Mouse (Mus musculus) CH12.LX (cell line): Measurements from ENCODE around the gene Tspan12. TPM values are rescaled to one million over a fixed set of nuclear protein-coding genes. Genes with fewer than 3 reads are reported as not detected.

ENCODE experiments used
- DNase-seq: peaks from one replicate; pipeline ENCODE4 v3.0.0-alpha.2; 2013; ENCODE audit errors: extremely low read depth
- H3K27ac ChIP-seq: 2 replicates; pipeline ENCODE4 v1.5.1; 2012; ENCODE audit warnings: low read depth, mild to moderate bottlenecking, control low read depth, moderate library complexity; ENCODE audit not compliant: insufficient read depth
- H3K27me3 ChIP-seq: replicated peaks from 2 replicates; pipeline ENCODE3; 2012; ENCODE audit warnings: inconsistent platforms
- H3K36me3 ChIP-seq, 2 experiments: replicated peaks in 1 of 2; 2 replicates each; pipeline versions ENCODE3 to v1.6.1; 2012; ENCODE audit warnings: inconsistent platforms in 1 of 2, low read length in 1 of 2, mild to moderate bottlenecking in 1 of 2, mixed read lengths in 1 of 2, moderate library complexity in 1 of 2; ENCODE audit not compliant: control insufficient read depth in 1 of 2, insufficient read depth in 1 of 2
- H3K4me1 ChIP-seq, 2 experiments: 2 replicates each; pipeline ENCODE4 v1.6.1; 2012; ENCODE audit warnings: inconsistent platforms in 1 of 2, moderate library complexity in 1 of 2; ENCODE audit not compliant: insufficient read depth in 2 of 2, control insufficient read depth in 1 of 2
- H3K4me2 ChIP-seq: 2 replicates; pipeline ENCODE4 v1.6.1; 2012; ENCODE audit warnings: low read depth, mild to moderate bottlenecking, control low read depth; ENCODE audit not compliant: poor library complexity, insufficient read depth, severe bottlenecking
- H3K4me3 ChIP-seq, 3 experiments: fragments of 150-350 bp in 1 of 3; sonication (generic) in 1 of 3; replicated peaks in 1 of 3; 2 replicates each; pipeline versions ENCODE3 to v1.5.1; 2011 to 2012; ENCODE audit warnings: low read depth in 2 of 3, low read length in 2 of 3, mild to moderate bottlenecking in 2 of 3, moderate library complexity in 2 of 3, control low read depth in 1 of 3, improper control_type of control experiment in 1 of 3, inconsistent platforms in 1 of 3, mixed read lengths in 1 of 3; ENCODE audit not compliant: poor library complexity in 1 of 3
- H3K79me2 ChIP-seq: replicated peaks from 2 replicates; pipeline ENCODE4 v1.6.1; 2012; ENCODE audit warnings: mild to moderate bottlenecking, moderate library complexity; ENCODE audit not compliant: control insufficient read depth, poor library complexity, insufficient read depth, severe bottlenecking; ENCODE audit errors: extremely low read depth
- H3K9ac ChIP-seq: 2 replicates; pipeline ENCODE4 v1.6.1; 2012; ENCODE audit warnings: low read depth, mild to moderate bottlenecking, control low read depth, moderate library complexity; ENCODE audit not compliant: insufficient read depth
- H3K9me3 ChIP-seq: replicated peaks from 2 replicates; pipeline ENCODE3; 2012; ENCODE audit warnings: low read length, inconsistent platforms, mixed read lengths
- CHD1 ChIP-seq: IDR thresholded peaks from 2 replicates; pipeline ENCODE4 v1.6.1; 2012; ENCODE audit warnings: low read depth, low read length, improper control_type of control experiment, inconsistent platforms
- CTCF ChIP-seq, 2 experiments: IDR thresholded peaks in 1 of 2; conservative IDR thresholded peaks in 1 of 2; 2 replicates each; pipeline ENCODE4 v1.5.1; 2011 to 2012; ENCODE audit warnings: low read depth in 2 of 2, low read length in 2 of 2, improper control_type of control experiment in 1 of 2, inconsistent platforms in 1 of 2, mild to moderate bottlenecking in 1 of 2, moderate library complexity in 1 of 2
- EP300 ChIP-seq: IDR thresholded peaks from 2 replicates; pipeline ENCODE4 v1.6.1; 2011; ENCODE audit warnings: low read length, improper control_type of control experiment
- ETS1 ChIP-seq: conservative IDR thresholded peaks from 2 replicates; pipeline ENCODE4 v1.6.1; 2012; ENCODE audit warnings: low read depth, mild to moderate bottlenecking, inconsistent platforms, low read length, improper control_type of control experiment, moderate library complexity
- IRF4 ChIP-seq: IDR thresholded peaks from 2 replicates; pipeline ENCODE4 v1.6.1; 2014; ENCODE audit warnings: low read depth, mild to moderate bottlenecking, inconsistent platforms, low read length, improper control_type of control experiment
- JUN ChIP-seq: IDR thresholded peaks from 2 replicates; pipeline ENCODE4 v1.6.1; 2011; ENCODE audit warnings: low read depth, mild to moderate bottlenecking, low read length, improper control_type of control experiment, moderate library complexity; ENCODE audit not compliant: insufficient read depth
- MXI1 ChIP-seq: IDR thresholded peaks from 2 replicates; pipeline ENCODE4 v1.6.1; 2011; ENCODE audit warnings: mild to moderate bottlenecking, low read depth, low read length, improper control_type of control experiment
- MYC ChIP-seq: IDR thresholded peaks from 2 replicates; pipeline ENCODE4 v1.6.1; 2011; ENCODE audit warnings: low read depth, mild to moderate bottlenecking, improper control_type of control experiment, low read length
- PAX5 ChIP-seq: IDR thresholded peaks from 2 replicates; pipeline ENCODE4 v1.6.1; 2012; ENCODE audit warnings: low read length, inconsistent platforms, mixed read lengths
- POLR2A ChIP-seq: IDR thresholded peaks from 2 replicates; pipeline ENCODE4 v1.6.1; 2011; ENCODE audit warnings: low read depth, mild to moderate bottlenecking, improper control_type of control experiment, low read length
- POLR2AphosphoS2 ChIP-seq: IDR thresholded peaks from 2 replicates; pipeline ENCODE4 v1.6.1; 2011; ENCODE audit warnings: low read depth, low read length, improper control_type of control experiment
- SIN3A ChIP-seq: IDR thresholded peaks from 2 replicates; pipeline ENCODE4 v1.6.1; 2012; ENCODE audit warnings: low read length, improper control_type of control experiment, inconsistent platforms
- TCF12 ChIP-seq: IDR thresholded peaks from 2 replicates; pipeline ENCODE4 v1.6.1; 2014; ENCODE audit warnings: low read depth, mild to moderate bottlenecking, inconsistent platforms, low read length, improper control_type of control experiment
- UBTF ChIP-seq: IDR thresholded peaks from 2 replicates; pipeline ENCODE4 v1.6.1; 2012; ENCODE audit warnings: low read depth, mild to moderate bottlenecking, inconsistent platforms, low read length, improper control_type of control experiment, moderate library complexity
- USF2 ChIP-seq: conservative IDR thresholded peaks from 2 replicates; pipeline ENCODE4 v1.6.1; 2011; ENCODE audit warnings: low read depth, low read length, improper control_type of control experiment
- ZC3H11A ChIP-seq: IDR thresholded peaks from 2 replicates; pipeline ENCODE4 v1.6.1; 2012; ENCODE audit warnings: low read depth, mild to moderate bottlenecking, inconsistent platforms, low read length, improper control_type of control experiment
- ZKSCAN1 ChIP-seq: IDR thresholded peaks from 2 replicates; pipeline ENCODE4 v1.6.1; 2012; ENCODE audit warnings: low read depth, inconsistent platforms, low read length, improper control_type of control experiment, borderline replicate concordance
- ZMIZ1 ChIP-seq: IDR thresholded peaks from 2 replicates; pipeline ENCODE4 v1.6.1; 2012; ENCODE audit warnings: low read depth, mild to moderate bottlenecking, inconsistent platforms, low read length, improper control_type of control experiment
- dilution Hi-C: fragments of 300-500 bp; cut with MboI; formaldehyde crosslinking; loops from 2 replicates; pipeline ENCODE4 v1.14.3; 2020; ENCODE audit warnings: low sequenced_read_pairs; ENCODE audit not compliant: extremely low pct_unique_long_range_greater_than_20kb, extremely low pct_ligation_motif_present
- in situ Hi-C: fragments of 300-500 bp; cut with MboI; formaldehyde crosslinking; loops from 3 replicates; pipeline ENCODE4 v1.14.3; 2019; ENCODE audit warnings: low sequenced_read_pairs, low pct_ligation_motif_present, low pct_unique_long_range_greater_than_20kb, mixed read lengths
- polyA plus RNA-seq: library from polyadenylated mRNA; unstranded; fragments of >175 nt; gene quantifications from 2 replicates; pipeline ENCODE4 v1.2.1, GENCODE M21; 2012; ENCODE audit warnings: low read depth; ENCODE audit not compliant: insufficient read length
- total RNA-seq, 2 experiments: library from RNA; depleted of rRNA; stranded (reverse); fragments of 300-350 nt in 1 of 2; fragments of >200 nt in 1 of 2; gene quantifications; 2 replicates each; pipeline ENCODE4 v1.2.3; 2012 to 2014

Tspan12 gene
- total and polyA plus RNA-seq, 3 experiments = not detected

DNA sequence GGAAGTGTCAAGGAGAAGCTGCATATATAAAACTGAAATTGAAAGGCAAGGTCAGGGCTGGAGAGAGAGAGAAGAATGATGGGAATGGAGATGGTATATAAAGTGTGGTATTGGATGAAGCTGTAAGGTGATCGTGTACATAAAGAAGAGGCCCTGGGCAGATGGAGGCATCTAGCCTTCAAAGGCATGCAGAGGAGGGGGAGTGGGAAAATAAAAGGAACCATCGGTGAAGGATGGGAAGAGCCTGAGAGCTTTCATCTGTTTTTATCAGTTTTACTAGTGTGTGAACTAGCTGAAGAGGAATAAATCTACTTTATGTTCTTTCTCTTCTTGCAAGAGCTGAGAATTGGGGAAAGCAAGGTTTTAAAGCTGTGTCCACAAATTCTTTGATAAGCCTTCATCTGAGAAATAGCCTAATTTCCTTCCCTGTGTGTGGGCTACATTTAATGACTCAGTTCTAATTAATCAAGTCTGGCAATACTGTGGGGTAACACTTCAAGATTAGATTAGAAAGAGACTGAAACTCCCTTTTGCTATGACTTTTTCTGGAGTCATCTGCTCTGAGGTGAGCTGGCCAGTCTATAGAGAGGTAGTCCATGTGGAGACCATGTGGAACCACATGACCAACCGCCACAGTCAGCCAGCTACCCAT is 107.6 kb downstream of the Tspan12 start:
- Histone ChIP-seq H3K4me2 (no peak overlapping the region), H3K79me2 (no peaks in the 10 kb centered on the region), H3K9me3 (no peaks in the 10 kb centered on the region), H3K27me3 (no peaks in the 10 kb centered on the region), H3K9ac (no peak overlapping the region), H3K4me3 (no peak overlapping the region), H3K4me1 (no peaks in the 10 kb centered on the region), H3K36me3 (no peaks in the 10 kb centered on the region), H3K27ac (no peak overlapping the region)
- in situ Hi-C loops (no loop called here), dilution Hi-C loops (no loop called here)
- no peak for DNase-seq
- TF ChIP-seq POLR2AphosphoS2 (no peak), MYC (no peak), CTCF (conservative IDR thresholded peaks at IDR 0.05 in 1 of 2, IDR thresholded peaks at IDR 0.05 in 1 of 2; ENCODE audit: low read depth in 2 of 2, low read length in 2 of 2) (no peak), CHD1 (no peak), EP300 (no peak), ZMIZ1 (no peak), JUN (no peak), IRF4 (no peak), TCF12 (no peak), SIN3A (no peak)

- no peaks in the 10 kb centered on the region for H3K4me1 ChIP-seq
- no peak overlapping the region for H3K9ac ChIP-seq
- no peaks in the 10 kb centered on the region for H3K36me3 ChIP-seq
- no peaks in the 10 kb centered on the region for H3K27me3 ChIP-seq
- DNase-seq = no peak
- H3K79me2 ChIP-seq = no peaks in the 10 kb centered on the region
- no peaks in the 10 kb centered on the region for H3K9me3 ChIP-seq
- no peak overlapping the region for H3K27ac ChIP-seq
- in situ Hi-C loops = no loop called here
- TF ChIP-seq SIN3A (no peak), POLR2A (no peak), ZKSCAN1 (no peak), IRF4 (no peak), ZMIZ1 (no peak), MXI1 (no peak), ETS1 (no peak), ZC3H11A (no peak), USF2 (no peak), PAX5 (no peak), UBTF (no peak)
- H3K4me3 ChIP-seq = no peak overlapping the region
- H3K4me2 ChIP-seq = no peak overlapping the region
- dilution Hi-C loops = no loop called here
Measured at GRCm38 (mm10) chr6:21740606-21741005, 111.7 kb downstream of the Tspan12 start.
